Mouse (Mus musculus): ENCODE results near the gene Gm10354.
"Not testable (repeated sequence)": the region's sequence is repeated elsewhere in the genome, so short reads cannot be mapped to it uniquely, and the experiment has no call there.

The Gm10354 gene

GRCm38 (mm10) chr5:14953587-14953986, 25.1 kb downstream of the Gm10354 start:
- DNase-seq: not testable (repeated sequence)

- not testable (repeated sequence) for DNase-seq
Observed at GRCm38 (mm10) chr5:14952749-14953148, 26.0 kb downstream of the Gm10354 start.

DNA sequence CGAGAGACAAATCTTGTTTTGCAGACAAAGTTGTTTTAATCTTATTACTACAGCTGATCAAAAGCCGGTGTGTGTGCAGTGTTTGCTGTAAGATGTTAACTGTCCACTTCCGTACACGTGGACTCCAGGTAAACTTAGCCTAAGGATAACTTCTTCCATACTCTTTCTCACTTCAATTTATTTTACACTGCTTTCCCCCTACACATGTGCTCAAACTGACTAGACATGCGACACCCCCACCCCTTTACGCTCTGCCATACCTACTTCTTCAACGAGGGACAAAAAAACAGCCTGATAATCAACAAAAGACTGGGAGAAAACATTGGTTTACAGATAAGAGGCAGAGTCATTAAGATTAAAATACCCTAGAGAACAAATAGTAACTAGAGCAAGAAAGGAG, 26.9 kb downstream of the Gm10354 start:
- DNase-seq: not testable (repeated sequence)

DNA sequence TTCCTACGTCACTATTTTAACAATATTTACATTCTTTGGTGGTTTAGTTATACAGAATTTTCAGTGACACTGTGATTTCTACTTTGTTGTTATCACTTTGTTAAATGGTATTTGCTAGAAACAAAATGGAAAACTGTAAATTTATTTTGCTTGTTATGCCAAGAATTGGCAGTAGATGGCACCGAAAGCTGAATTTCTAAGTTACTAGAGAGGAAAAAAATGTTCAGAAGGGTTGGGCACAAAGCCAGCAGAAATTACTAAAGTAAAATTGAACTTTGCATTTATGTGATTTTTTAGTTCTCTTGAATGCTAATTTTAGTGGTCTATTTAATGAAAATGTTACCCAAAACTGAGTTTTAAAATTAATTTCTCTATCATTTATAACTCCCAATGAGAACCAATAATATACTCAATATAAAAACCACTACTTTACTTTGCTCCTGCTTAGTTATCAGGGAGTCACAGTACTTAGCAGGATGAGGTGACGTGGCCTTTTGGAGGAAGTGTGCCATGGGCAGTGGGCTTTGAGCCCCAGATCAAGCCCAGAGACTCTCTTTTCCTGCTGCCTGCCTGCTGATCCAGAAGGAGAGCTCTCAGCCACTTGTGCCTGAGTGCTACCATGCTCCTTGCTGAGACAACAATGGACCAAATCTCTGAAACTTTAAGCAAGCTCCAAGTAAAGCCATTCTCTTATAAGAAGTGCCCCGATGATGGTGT, 31.1 kb downstream of the Gm10354 start:
- peak; percentile 14 to 38 for DNase-seq

- DNase-seq: not testable (repeated sequence)
Observed at GRCm38 (mm10) chr5:14945524-14945923, 33.2 kb downstream of the Gm10354 start.

- DNase-seq: not testable (repeated sequence)
Observed at GRCm38 (mm10) chr5:14941043-14941442, 37.7 kb downstream of the Gm10354 start.

DNA sequence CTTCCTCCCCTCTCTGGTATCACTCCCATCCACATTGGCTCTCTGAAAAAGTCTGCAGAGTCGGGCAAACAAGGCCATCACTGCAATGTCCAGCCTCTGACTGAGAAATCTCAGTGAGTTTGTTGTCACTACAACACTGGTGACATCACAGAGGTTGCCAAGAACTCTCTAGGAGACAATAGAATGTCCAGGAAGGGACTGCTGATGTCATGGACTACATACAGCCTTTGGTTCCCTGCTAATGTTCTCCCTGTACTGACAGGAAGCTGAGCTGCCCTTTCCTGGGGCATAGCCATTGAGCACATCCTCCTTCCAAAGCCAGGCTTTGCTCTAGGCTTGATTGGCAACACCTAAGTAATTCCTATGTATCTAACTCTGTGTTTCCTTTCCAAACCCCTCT, 40.4 kb downstream of the Gm10354 start, which contains the start of gene Speer4e:
TSS of gene Speer4e (minus strand) at position 101 of the 400 bp plus-strand sequence.
- not testable (repeated sequence) for DNase-seq

- DNase-seq: not testable (repeated sequence)
Observed at GRCm38 (mm10) chr5:14933721-14934120, 45.0 kb downstream of the Gm10354 start.

DNA sequence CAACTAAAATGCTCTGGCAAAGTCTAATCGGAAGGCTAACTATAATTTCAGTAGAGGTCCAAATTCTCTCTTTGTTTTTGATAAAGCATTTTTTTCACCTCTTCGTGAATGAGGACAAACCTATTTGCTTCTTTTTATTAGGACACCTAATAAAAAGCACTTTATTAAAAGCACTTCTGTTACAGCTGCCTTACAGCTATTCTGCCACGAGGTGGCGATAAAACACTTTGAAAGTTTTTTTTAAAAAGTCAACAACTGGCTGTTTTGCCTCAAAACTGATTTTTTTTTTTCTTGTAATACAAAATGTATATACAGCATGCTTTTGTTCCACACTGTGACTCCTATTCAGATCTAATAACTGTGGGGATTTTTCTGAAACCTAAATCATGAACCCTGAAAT, 51.7 kb downstream of the Gm10354 start:
- peak in 1 of 2 experiments; percentile 4 for DNase-seq
